Mouse (Mus musculus) urinary bladder, postnatal 36 days (tissue): ENCODE results near the gene Foxn3.

Source experiments
- DNase-seq, 2 experiments: peaks; one replicate each; pipeline ENCODE4 v3.0.0; 2022; ENCODE audit warnings: low spot score in 2 of 2, mixed read lengths in 1 of 2

The Foxn3 gene

GRCm38 (mm10) chr12:99562073-99562866 is 1.1 kb downstream of the Foxn3 start:
- DNase-seq: peak; percentile 33 to 60

GRCm38 (mm10) chr12:99561333-99561766 is 2.0 kb downstream of the Foxn3 start:
- DNase-seq: no peak

GRCm38 (mm10) chr12:99560701-99561332 is 2.6 kb downstream of the Foxn3 start:
- peak in 1 of 2 experiments; percentile 18 for DNase-seq

GRCm38 (mm10) chr12:99559483-99559882 is 3.9 kb downstream of the Foxn3 start:
- no peak for DNase-seq

- no peak for DNase-seq
Measured at GRCm38 (mm10) chr12:99558476-99558875, 4.9 kb downstream of the Foxn3 start.

- DNase-seq: no peak
Measured at GRCm38 (mm10) chr12:99557498-99557897, 5.9 kb downstream of the Foxn3 start.

GRCm38 (mm10) chr12:99550629-99551028 is 12.8 kb downstream of the Foxn3 start:
- DNase-seq: no peak

GRCm38 (mm10) chr12:99549811-99550210 is 13.6 kb downstream of the Foxn3 start:
- DNase-seq: no peak

- no peak for DNase-seq
Measured at GRCm38 (mm10) chr12:99548419-99548818, 15.0 kb downstream of the Foxn3 start.

- no peak for DNase-seq
Measured at GRCm38 (mm10) chr12:99547295-99547694, 16.1 kb downstream of the Foxn3 start.

GRCm38 (mm10) chr12:99545270-99545770 is 18.1 kb downstream of the Foxn3 start:
- DNase-seq: no peak

- no peak for DNase-seq
Measured at GRCm38 (mm10) chr12:99544262-99545128, 18.9 kb downstream of the Foxn3 start.

GRCm38 (mm10) chr12:99543421-99544195 is 19.8 kb downstream of the Foxn3 start:
- no peak for DNase-seq

GRCm38 (mm10) chr12:99540201-99540600 is 23.2 kb downstream of the Foxn3 start:
- DNase-seq: no peak

- no peak for DNase-seq
Measured at GRCm38 (mm10) chr12:99537316-99537715, 26.1 kb downstream of the Foxn3 start.

GRCm38 (mm10) chr12:99536426-99536825 is 27.0 kb downstream of the Foxn3 start:
- no peak for DNase-seq

- no peak for DNase-seq
Measured at GRCm38 (mm10) chr12:99532342-99532741, 31.0 kb downstream of the Foxn3 start.

GRCm38 (mm10) chr12:99529687-99530411 is 33.5 kb downstream of the Foxn3 start:
- peak in 1 of 2 experiments; percentile 9 for DNase-seq

GRCm38 (mm10) chr12:99528958-99529357 is 34.4 kb downstream of the Foxn3 start:
- DNase-seq: no peak

GRCm38 (mm10) chr12:99527452-99527851 is 35.9 kb downstream of the Foxn3 start:
- DNase-seq: no peak
